ENCODE assay signal across 20 mouse cellular contexts in genomic region chr14:76188105-76188645, GRCm38 (mm10).
A peak's percentile ranks its signal among the peaks of the same experiment; 100 is the strongest.
DNase-seq lines count a peak whose midpoint lies in the region; ATAC-seq lines count a peak whose summit lies in the region.
"Had no signal": no experiment of that assay in that cellular context is flagged by ENCODE, and none has a peak within 500 bp of the region (broad histone marks: within the 10 kb centered on the region; RNA-seq: fewer than 3 reads in every experiment).

No protein-coding gene starts in this region.

- H3K4me3 ChIP-seq in heart, embryonic 16.5 days (ENCODE audit: low read length) = no peak overlapping the region
- H3K4me3 ChIP-seq: limb, embryonic 10.5 days; liver, embryonic 12.5 days; lung, embryonic 15.5 days; neural tube, embryonic 15.5 days had no signal

- no peak overlapping the region for H3K4me2 ChIP-seq in heart, embryonic 16.5 days (ENCODE audit: low read depth, low read length)
- H3K4me2 ChIP-seq: liver, embryonic 12.5 days; lung, embryonic 15.5 days; neural tube, embryonic 15.5 days had no signal

- no peaks in the 10 kb centered on the region for H3K27me3 ChIP-seq in heart, embryonic 16.5 days (ENCODE audit: control insufficient read depth, insufficient read depth, low read length)
- no peaks in the 10 kb centered on the region for H3K27me3 ChIP-seq in splenic B cell, adult 2 months (ENCODE audit: control insufficient read depth, insufficient read depth, low read length, poor library complexity, severe bottlenecking)
- H3K27me3 ChIP-seq: liver, embryonic 12.5 days; lung, embryonic 15.5 days; neural tube, embryonic 15.5 days had no signal

- intact Hi-C loops in heart, postnatal 10 days (cut with DNase I) = no loop called here
- intact Hi-C loops in heart, postnatal 14 days (cut with DNase I) = no loop called here
- intact Hi-C loops in left cerebral cortex, postnatal 4 days (cut with DNase I) = no loop called here

- no peaks in the 10 kb centered on the region for H3K9me3 ChIP-seq in heart, embryonic 16.5 days (replicated peaks; ENCODE audit: control insufficient read depth, low read length)
- H3K9me3 ChIP-seq: limb, embryonic 10.5 days; liver, embryonic 12.5 days; lung, embryonic 15.5 days; neural tube, embryonic 15.5 days had no signal

- no peak overlapping the region for H3K9ac ChIP-seq in heart, embryonic 16.5 days (ENCODE audit: low read length)
- H3K9ac ChIP-seq: liver, embryonic 12.5 days; lung, embryonic 15.5 days; neural tube, embryonic 15.5 days had no signal

- peak; percentile 45; the same call in 1 of the 2 replicates for ATAC-seq in heart, embryonic 16.5 days (replicated peaks; ENCODE audit: extremely low read depth, insufficient read depth, low FRiP score)
- ATAC-seq in hematopoietic stem cell, adult 5-6 weeks (replicated peaks in 1 of 2; ENCODE audit: insufficient read depth in 1 of 2, low FRiP score in 2 of 2, low TSS enrichment in 1 of 2, low read depth in 1 of 2, poor library complexity in 2 of 2, severe bottlenecking in 2 of 2) = peak; percentile 56 to 77; a peak in 3 of 4 replicates
- ATAC-seq: forebrain, embryonic 16.5 days; hindbrain, embryonic 16.5 days; liver, embryonic 12.5 days had no signal

- 81% methylated on average over 6 of the region's 6 CpGs for WGBS in heart, embryonic 16.5 days

- H3K27ac ChIP-seq in heart, embryonic 16.5 days (ENCODE audit: low read length) = no peak overlapping the region
- H3K27ac ChIP-seq: limb, embryonic 10.5 days; liver, embryonic 12.5 days; lung, embryonic 15.5 days; neural tube, embryonic 15.5 days had no signal

- peaks cover 5% of the 10 kb centered on the region; the same call in 1 of the 2 replicates for H3K4me1 ChIP-seq in heart, embryonic 16.5 days (ENCODE audit: control insufficient read depth, insufficient read depth, low read length)
- H3K4me1 ChIP-seq: liver, embryonic 12.5 days had no signal

- no peaks in the 10 kb centered on the region for H3K36me3 ChIP-seq in heart, embryonic 16.5 days (ENCODE audit: control insufficient read depth, insufficient read depth)
- no peaks in the 10 kb centered on the region for H3K36me3 ChIP-seq in splenic B cell, adult 2 months (ENCODE audit: control insufficient read depth, insufficient read depth, low read length, poor library complexity, severe bottlenecking)
- H3K36me3 ChIP-seq: limb, embryonic 10.5 days; liver, embryonic 12.5 days; lung, embryonic 15.5 days; neural tube, embryonic 15.5 days had no signal

- DNase-seq in heart, postnatal 10 days = no peak
- peak; percentile 3 for DNase-seq in splenic B cell, adult 2 months (ENCODE audit: low read depth, low spot score)
- DNase-seq in frontal cortex, postnatal 14 days (ENCODE audit: low spot score in 2 of 2) = no peak
- DNase-seq in heart, postnatal 14 days = no peak
- DNase-seq in left cerebral cortex, postnatal 4 days = no peak
- DNase-seq in lung, postnatal 25 days (ENCODE audit: low spot score) = no peak
- DNase-seq: adrenal gland, postnatal 25 days; cerebellum, adult 9-10 months; embryo, embryonic 11 days; kidney, postnatal 4 days; retina, postnatal 1 day; spleen, adult 18-20 months had no signal
